Mouse (Mus musculus) neural tube, embryonic 13.5 days (tissue): ENCODE results near the gene Pef1. TPM values are rescaled to one million over a fixed set of nuclear protein-coding genes. Genes with fewer than 3 reads are reported as not detected.
A peak's percentile ranks its signal among the peaks of the same experiment; 100 is the strongest.

Experiments
- ATAC-seq: fragments of 200-750 bp; cut with Nextera tagmentation; 2 replicates; pipeline ENCODE4 v1.8.0; 2017; ENCODE audit warnings: low read depth, mild to moderate bottlenecking, moderate TSS enrichment, moderate library complexity
- H3K27ac ChIP-seq: fragments of 300-500 bp; sonication (generic); replicated peaks from 2 replicates; pipeline ENCODE4 v1.5.1; 2015; ENCODE audit warnings: moderate library complexity, mild to moderate bottlenecking, inconsistent platforms
- H3K27me3 ChIP-seq: fragments of 300-500 bp; sonication (generic); 2 replicates; pipeline ENCODE4 v1.6.1; 2015; ENCODE audit warnings: mild to moderate bottlenecking, inconsistent platforms
- H3K36me3 ChIP-seq: fragments of 300-500 bp; sonication (generic); 2 replicates; pipeline ENCODE4 v1.6.1; 2015; ENCODE audit warnings: mild to moderate bottlenecking, inconsistent platforms
- H3K4me1 ChIP-seq: fragments of 300-500 bp; sonication (generic); replicated peaks from 2 replicates; pipeline ENCODE4 v1.6.1; 2015; ENCODE audit warnings: inconsistent platforms
- H3K4me2 ChIP-seq: fragments of 300-500 bp; sonication (generic); 2 replicates; pipeline ENCODE4 v1.6.1; 2015; ENCODE audit warnings: inconsistent platforms, mild to moderate bottlenecking, moderate library complexity
- H3K4me3 ChIP-seq: fragments of 300-500 bp; sonication (generic); 2 replicates; pipeline ENCODE4 v1.5.1; 2015; ENCODE audit warnings: mild to moderate bottlenecking, inconsistent platforms
- H3K9ac ChIP-seq: fragments of 300-500 bp; sonication (generic); 2 replicates; pipeline ENCODE4 v1.6.1; 2015; ENCODE audit warnings: moderate library complexity, mild to moderate bottlenecking, inconsistent platforms
- H3K9me3 ChIP-seq: fragments of 300-500 bp; sonication (generic); 2 replicates; pipeline ENCODE4 v1.6.1; 2016; ENCODE audit warnings: inconsistent platforms
- WGBS: fragments of 180-500 bp; shearing (Covaris S2); methylation state at CpG from one replicate; pipeline ENCODE4 v1.1.7; 2015; 5-methylcytosine and 5-hydroxymethylcytosine counted together
- polyA plus RNA-seq: library from polyadenylated mRNA; unstranded; fragments of >200 nt; fragmentation: Nextera tagmentation; extraction: Ambion mirVana; gene quantifications from 2 replicates; pipeline ENCODE4 v1.2.1, GENCODE M21; 2015

The Pef1 gene
- polyA plus RNA-seq, 1 experiment from 2014 or later = 61.8 TPM

DNA sequence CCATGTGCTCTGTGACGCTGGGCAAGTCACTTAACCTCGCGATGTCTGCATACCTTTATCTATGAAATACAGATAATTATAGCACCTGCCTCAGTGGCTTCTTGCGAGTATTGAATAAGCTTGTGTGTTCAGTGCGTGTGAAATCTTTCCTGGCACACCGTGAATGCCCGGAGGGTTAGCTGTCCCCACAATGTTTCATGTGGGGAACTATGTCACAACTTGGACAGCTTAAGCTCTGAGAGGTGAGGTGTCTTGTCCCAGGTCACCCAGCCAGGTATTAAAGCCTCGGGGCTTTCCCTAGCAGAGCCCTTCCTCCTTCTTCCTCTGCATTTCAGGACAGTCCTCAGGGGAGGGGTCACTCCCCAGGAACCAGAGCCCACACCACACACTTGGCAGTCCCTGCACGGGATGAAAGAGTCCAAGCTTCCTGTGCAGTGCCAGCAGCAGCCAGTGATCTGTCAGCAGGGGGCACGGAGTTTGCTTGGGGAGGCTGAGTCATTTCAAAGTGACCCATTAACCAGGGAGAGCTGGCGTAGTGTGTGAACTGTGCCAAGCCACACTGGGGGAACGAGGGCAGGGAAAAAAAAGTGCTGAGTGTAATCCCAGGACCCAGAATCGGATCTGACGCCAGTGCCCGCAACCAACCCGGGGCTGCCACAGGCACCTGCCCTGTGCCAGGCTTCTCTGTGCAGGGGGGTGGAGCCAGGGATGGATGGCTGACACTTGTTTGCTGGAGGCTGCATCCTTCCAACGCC is 27.4 kb upstream of the Pef1 start:
- Histone ChIP-seq H3K9ac (no peak overlapping the region), H3K27me3 (peaks cover 11% of the 10 kb centered on the region; the same call in 1 of the 2 replicates)

GRCm38 (mm10) chr4:130076856-130077255 is 25.5 kb upstream of the Pef1 start:
- Histone ChIP-seq H3K27ac (no peak overlapping the region), H3K4me3 (no peak overlapping the region), H3K4me1 (peaks cover 39% of the 10 kb centered on the region), H3K36me3 (no peaks in the 10 kb centered on the region), H3K4me2 (no peak overlapping the region), H3K9ac (no peak overlapping the region), H3K27me3 (peaks cover 14% of the 10 kb centered on the region; the same call in 1 of the 2 replicates), H3K9me3 (no peaks in the 10 kb centered on the region)
- no peak for ATAC-seq
- 57% methylated on average over 8 of the region's 8 CpGs for WGBS

More for the DNA sequence above, 27.4 kb upstream of the Pef1 start:
- no peak overlapping the region for H3K27ac ChIP-seq
- H3K4me2 ChIP-seq = no peak overlapping the region
- H3K4me1 ChIP-seq = peaks cover 30% of the 10 kb centered on the region
- 69% methylated on average over 17 of the region's 17 CpGs for WGBS
- H3K4me3 ChIP-seq = no peak overlapping the region
- no peak for ATAC-seq
- H3K9me3 ChIP-seq = no peaks in the 10 kb centered on the region
- H3K36me3 ChIP-seq = no peaks in the 10 kb centered on the region

- no peak for ATAC-seq
- 63% methylated on average over 16 of the region's 17 CpGs for WGBS
- Histone ChIP-seq H3K9ac (no peak overlapping the region), H3K4me2 (no peak overlapping the region), H3K27ac (no peak overlapping the region), H3K4me3 (no peak overlapping the region), H3K9me3 (no peaks in the 10 kb centered on the region), H3K36me3 (no peaks in the 10 kb centered on the region), H3K27me3 (peaks cover 14% of the 10 kb centered on the region; the same call in 1 of the 2 replicates), H3K4me1 (peaks cover 45% of the 10 kb centered on the region)
Observed at GRCm38 (mm10) chr4:130078816-130079485, 23.4 kb upstream of the Pef1 start.

DNA sequence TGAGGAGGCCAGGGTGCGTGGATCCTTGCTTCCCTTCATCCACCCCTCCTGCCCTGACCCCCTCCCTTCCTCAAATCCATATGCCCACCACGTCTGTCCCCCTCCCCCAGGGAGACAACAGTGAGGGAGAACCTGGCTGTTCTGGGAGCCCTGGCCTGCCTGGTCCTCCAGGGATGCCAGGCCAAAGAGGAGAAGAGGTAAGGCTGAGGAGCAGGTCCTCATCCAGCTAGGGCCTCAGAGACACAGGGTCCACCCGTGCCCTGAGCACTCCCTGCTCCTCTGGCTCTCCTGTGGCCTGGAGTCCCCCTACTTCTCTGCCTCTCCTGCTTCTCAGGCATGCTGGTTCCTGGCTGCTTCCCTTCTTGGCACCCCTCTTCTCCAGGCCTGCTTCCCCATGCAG is 22.8 kb upstream of the Pef1 start:
- Histone ChIP-seq H3K4me1 (peaks cover 49% of the 10 kb centered on the region), H3K4me2 (no peak overlapping the region), H3K27ac (no peak overlapping the region), H3K9ac (no peak overlapping the region), H3K36me3 (no peaks in the 10 kb centered on the region), H3K27me3 (peaks cover 14% of the 10 kb centered on the region; the same call in 1 of the 2 replicates), H3K9me3 (no peaks in the 10 kb centered on the region), H3K4me3 (no peak overlapping the region)
- ATAC-seq = no peak
- WGBS = 39% methylated on average over 3 of the region's 3 CpGs

DNA sequence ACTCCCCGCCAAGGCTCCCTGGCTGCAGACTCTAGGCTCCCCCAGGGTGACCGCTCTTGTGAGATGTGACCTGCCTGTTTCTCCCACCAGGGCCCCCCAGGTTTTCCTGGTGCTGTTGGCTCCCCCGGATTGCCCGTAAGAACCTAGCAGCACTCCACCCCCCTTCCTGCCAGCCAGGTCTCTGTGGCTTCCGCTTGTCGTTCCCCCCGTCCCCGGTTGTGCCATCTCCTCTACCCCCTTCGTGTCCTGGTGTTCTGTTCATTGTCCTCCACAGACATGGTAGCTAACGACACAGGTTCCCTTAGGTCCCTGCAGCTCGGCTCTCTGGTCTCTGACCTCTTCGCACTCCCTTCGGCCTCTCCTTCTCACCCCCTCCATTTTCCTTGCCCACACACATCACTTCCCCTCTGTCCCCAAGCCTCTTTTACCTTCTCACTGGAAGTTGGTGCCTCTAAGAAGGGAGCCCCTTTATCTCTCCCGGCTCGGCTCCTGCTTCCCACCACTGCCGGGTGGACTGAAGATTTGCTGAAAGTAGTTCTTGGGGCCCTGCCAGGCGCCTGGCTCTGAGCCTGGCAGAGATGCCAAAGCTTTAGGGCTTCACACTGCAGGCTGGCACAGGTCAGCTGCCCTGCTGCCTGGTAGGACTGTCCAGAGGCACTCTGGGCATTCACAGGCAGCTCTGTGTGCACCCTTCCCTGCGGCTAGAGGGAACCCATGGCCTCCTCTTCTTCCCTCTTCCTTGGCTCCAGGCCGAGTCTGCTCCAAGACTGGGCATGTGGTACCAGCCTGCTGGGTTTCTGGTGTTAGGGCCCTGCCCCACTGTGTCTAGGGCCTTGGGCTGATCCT is 20.8 kb upstream of the Pef1 start:
- H3K9ac ChIP-seq = peak overlapping the region; percentile 5; the same call in 1 of the 2 replicates
- peak; percentile 54 for ATAC-seq
- no peak overlapping the region for H3K4me3 ChIP-seq
- no peak overlapping the region for H3K4me2 ChIP-seq
- H3K27me3 ChIP-seq = peaks cover 14% of the 10 kb centered on the region
- H3K4me1 ChIP-seq = peaks cover 30% of the 10 kb centered on the region
- no peaks in the 10 kb centered on the region for H3K9me3 ChIP-seq
- 74% methylated on average over 19 of the region's 19 CpGs for WGBS
- 0 out of 2 replicates have a peak overlapping the region, but pooled peaks have one; percentile 28 for H3K27ac ChIP-seq
- H3K36me3 ChIP-seq = no peaks in the 10 kb centered on the region

- ATAC-seq = no peak
- WGBS = 56% methylated on average over 9 of the region's 9 CpGs
- Histone ChIP-seq H3K9me3 (no peaks in the 10 kb centered on the region), H3K27me3 (peaks cover 13% of the 10 kb centered on the region), H3K4me1 (peaks cover 23% of the 10 kb centered on the region), H3K4me2 (no peak overlapping the region), H3K9ac (no peak overlapping the region), H3K4me3 (no peak overlapping the region), H3K27ac (0 out of 2 replicates have a peak overlapping the region, but pooled peaks have one; percentile 28), H3K36me3 (no peaks in the 10 kb centered on the region)
Observed at GRCm38 (mm10) chr4:130082211-130082610, 20.1 kb upstream of the Pef1 start.

DNA sequence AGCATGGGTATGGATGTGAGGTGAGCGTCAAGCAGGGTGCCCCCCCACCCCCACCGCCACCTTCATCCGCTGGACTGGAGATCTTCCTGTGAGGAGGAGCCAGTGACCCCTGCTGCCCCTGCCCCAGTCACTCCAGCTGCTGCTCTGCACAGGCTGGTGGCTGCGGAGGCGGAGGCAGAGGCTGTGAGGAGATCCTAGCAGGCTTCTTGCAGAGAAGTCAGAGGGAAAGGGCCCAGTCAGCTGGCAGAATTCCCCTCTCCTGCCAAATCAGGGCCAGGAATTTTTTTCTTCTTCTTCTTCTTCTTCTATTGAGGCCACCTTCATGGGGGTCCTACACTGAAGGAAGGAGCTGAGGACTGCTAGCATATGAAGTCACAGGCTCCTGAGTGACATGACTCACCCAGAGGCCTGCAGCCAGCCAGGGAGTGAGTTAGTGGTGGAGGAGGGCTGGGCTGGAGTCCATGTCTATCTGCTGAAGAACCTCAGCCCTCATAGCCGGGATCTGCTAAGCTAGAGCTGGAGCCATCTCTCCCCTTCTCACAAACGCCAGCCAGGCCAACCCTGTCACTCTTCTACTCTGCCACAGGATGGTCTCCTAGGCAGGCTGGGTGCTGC is 17.9 kb upstream of the Pef1 start:
- ATAC-seq = no peak
- 0 out of 2 replicates have a peak overlapping the region, but pooled peaks have one; percentile 22 for H3K9ac ChIP-seq

GRCm38 (mm10) chr4:130085246-130085820 is 17.0 kb upstream of the Pef1 start:
- no peak overlapping the region for H3K27ac ChIP-seq
- no peak overlapping the region for H3K4me2 ChIP-seq
- H3K4me1 ChIP-seq = peaks cover 18% of the 10 kb centered on the region
- ATAC-seq = no peak
- H3K4me3 ChIP-seq = no peak overlapping the region
- no peaks in the 10 kb centered on the region for H3K9me3 ChIP-seq
- no peak overlapping the region for H3K9ac ChIP-seq
- peaks cover 29% of the 10 kb centered on the region for H3K27me3 ChIP-seq
- no peaks in the 10 kb centered on the region for H3K36me3 ChIP-seq
- WGBS = 66% methylated on average over 12 of the region's 12 CpGs

More for the DNA sequence above, 17.9 kb upstream of the Pef1 start:
- peaks cover 22% of the 10 kb centered on the region for H3K4me1 ChIP-seq
- H3K4me3 ChIP-seq = no peak overlapping the region
- H3K27me3 ChIP-seq = peaks cover 25% of the 10 kb centered on the region
- no peaks in the 10 kb centered on the region for H3K9me3 ChIP-seq
- no peak overlapping the region for H3K27ac ChIP-seq
- 45% methylated on average over 7 of the region's 7 CpGs for WGBS
- H3K36me3 ChIP-seq = no peaks in the 10 kb centered on the region
- no peak overlapping the region for H3K4me2 ChIP-seq

DNA sequence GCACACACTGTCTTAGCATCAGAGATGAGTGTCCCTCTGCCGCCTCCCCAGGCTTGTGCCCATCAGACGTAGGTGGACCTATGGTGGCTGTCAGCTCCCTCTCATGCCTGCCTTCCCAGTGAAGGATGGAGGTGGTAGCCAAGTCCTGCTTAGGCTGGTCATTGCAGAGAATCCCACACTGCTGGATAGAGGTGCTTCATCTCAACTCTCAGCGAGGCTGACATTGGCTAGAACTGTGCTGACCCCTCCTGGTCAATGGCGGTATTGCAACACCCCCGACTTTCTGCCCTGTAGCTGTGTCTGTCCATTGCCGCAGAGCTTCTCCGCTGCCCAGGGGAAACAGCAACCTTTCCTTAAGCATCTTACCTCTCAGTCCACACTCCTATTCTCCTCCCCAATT is 15.1 kb upstream of the Pef1 start:
- Histone ChIP-seq H3K4me2 (no peak overlapping the region), H3K4me1 (peaks cover 9% of the 10 kb centered on the region), H3K27me3 (peaks cover 26% of the 10 kb centered on the region), H3K9me3 (no peaks in the 10 kb centered on the region), H3K36me3 (no peaks in the 10 kb centered on the region), H3K9ac (no peak overlapping the region), H3K27ac (no peak overlapping the region), H3K4me3 (no peak overlapping the region)
- peak; percentile 71 for ATAC-seq
- WGBS = 23% methylated on average over 7 of the region's 7 CpGs

DNA sequence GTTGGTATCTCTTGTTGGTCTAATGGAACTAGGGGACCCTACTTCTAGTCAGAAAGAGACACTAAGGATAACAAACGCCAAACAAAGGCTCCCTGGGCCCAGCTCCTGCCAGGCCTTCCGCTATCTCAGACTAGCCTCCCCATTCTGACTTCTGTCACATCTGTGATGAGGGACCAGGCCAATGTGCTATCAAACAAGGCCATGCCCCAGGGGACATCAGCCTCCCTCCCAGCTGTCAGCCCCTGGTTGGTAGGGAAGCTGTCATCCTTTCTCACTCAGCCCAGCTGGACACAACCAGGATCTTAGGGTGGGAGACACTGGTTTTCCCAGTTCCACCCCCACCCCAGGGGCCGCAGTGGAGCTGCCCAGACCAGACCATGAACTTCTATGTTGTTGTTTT is 7.2 kb upstream of the Pef1 start:
- no peaks in the 10 kb centered on the region for H3K9me3 ChIP-seq
- H3K27ac ChIP-seq = no peak overlapping the region
- H3K36me3 ChIP-seq = no peaks in the 10 kb centered on the region
- no peak overlapping the region for H3K9ac ChIP-seq
- peaks cover 9% of the 10 kb centered on the region for H3K4me1 ChIP-seq
- no peak for ATAC-seq
- H3K4me2 ChIP-seq = no peak overlapping the region
- no peak overlapping the region for H3K4me3 ChIP-seq
- H3K27me3 ChIP-seq = peaks cover 6% of the 10 kb centered on the region; the same call in 1 of the 2 replicates
- 40% methylated on average over 3 of the region's 3 CpGs for WGBS

- H3K4me3 ChIP-seq = no peak overlapping the region
- no peaks in the 10 kb centered on the region for H3K36me3 ChIP-seq
- H3K4me2 ChIP-seq = no peak overlapping the region
- H3K4me1 ChIP-seq = peaks cover 17% of the 10 kb centered on the region
- peaks cover 14% of the 10 kb centered on the region for H3K27me3 ChIP-seq
- WGBS = 28% methylated on average over 8 of the region's 8 CpGs
- no peak overlapping the region for H3K9ac ChIP-seq
- H3K9me3 ChIP-seq = peaks cover 3% of the 10 kb centered on the region; the same call in 1 of the 2 replicates
- ATAC-seq = no peak
- no peak overlapping the region for H3K27ac ChIP-seq
Observed at GRCm38 (mm10) chr4:130101183-130101582, 1.2 kb upstream of the Pef1 start.
